Mouse (Mus musculus) CD4-positive naive resting alpha-beta T cell, adult 76 days (primary cell): ENCODE results near the gene Ak8. TPM values are rescaled to one million over a fixed set of nuclear protein-coding genes. Genes with fewer than 3 reads are reported as not detected.

Experiments
- total RNA-seq: library from RNA; stranded (reverse); gene quantifications from one replicate; pipeline ENCODE4 v1.2.4, GENCODE M21; 2023

Ak8 gene
- total RNA-seq = not detected

GRCm38 (mm10) chr2:28699361-28700335 is at the start of gene Ak8, which contains the start of gene Spaca9:
Gene Ak8, plus strand, starts transcription at chr2:28700164.
Gene Spaca9, minus strand, starts transcription at chr2:28699727.

GRCm38 (mm10) chr2:28840222-28840951 is 140.4 kb downstream of the Ak8 start, which contains the start of the genes Gtf3c4 and Ddx31:
Gene Gtf3c4, minus strand, starts transcription at chr2:28840360.
Gene Ddx31, plus strand, starts transcription at chr2:28840406.

Other genes starting within 250 kb of the Ak8 start
- not detected for gene 1700007K13Rik, start 233.8 kb upstream of the Ak8 start, total RNA-seq
- 15.0 TPM for gene Mrps2, start 232.1 kb upstream of the Ak8 start, total RNA-seq
- gene Gbgt1, start 203.3 kb upstream of the Ak8 start, total RNA-seq = 0.59 TPM
- not detected for gene Gm10134, start 194.1 kb upstream of the Ak8 start, total RNA-seq
- 63.0 TPM for gene Ralgds, start 187.0 kb upstream of the Ak8 start, total RNA-seq
- 1.8 TPM for gene Cel, start 136.8 kb upstream of the Ak8 start, total RNA-seq
- gene Gtf3c5, start 116.4 kb upstream of the Ak8 start, total RNA-seq = 22.3 TPM
- 3.9 TPM for gene Gfi1b, start 78.2 kb upstream of the Ak8 start, total RNA-seq
- gene Tsc1, start 58.9 kb upstream of the Ak8 start, total RNA-seq = 67.9 TPM
- gene Spaca9, start 437 bp upstream of the Ak8 start, total RNA-seq = not detected
- gene Gtf3c4, start 140.2 kb downstream of the Ak8 start, total RNA-seq = 14.8 TPM
- 23.3 TPM for gene Ddx31, start 140.2 kb downstream of the Ak8 start, total RNA-seq
- not detected for gene Barhl1, start 216.5 kb downstream of the Ak8 start, total RNA-seq